Comparison of ENCODE assay signal across 12 mouse cellular contexts in genomic region chr16:89785795-89786194, GRCm38 (mm10).
"Had no signal": no experiment of that assay in that cellular context is flagged by ENCODE, and none has a peak within 500 bp of the region (broad histone marks: within the 10 kb centered on the region; RNA-seq: fewer than 3 reads in every experiment).

No protein-coding gene starts in this region.

- DNase-seq: kidney, adult 18-20 months; kidney, adult 9 months; kidney, postnatal 14 days; kidney, postnatal 4 days; lung, postnatal 4 days; thymus, adult 18-20 months had no signal

- H3K4me2 ChIP-seq: midbrain, embryonic 12.5 days; midbrain, embryonic 15.5 days had no signal

- ATAC-seq: inflammation-experienced regulatory T-cells, adult 6 months; intestine, embryonic 16.5 days; midbrain, embryonic 15.5 days had no signal

- H3K4me3 ChIP-seq: midbrain, embryonic 12.5 days; midbrain, embryonic 15.5 days; myocyte had no signal

- H3K9me3 ChIP-seq: midbrain, embryonic 15.5 days had no signal

- H3K9ac ChIP-seq: midbrain, embryonic 12.5 days; midbrain, embryonic 15.5 days had no signal

- H3K27ac ChIP-seq: hindbrain, postnatal 0 days; midbrain, embryonic 12.5 days; midbrain, embryonic 15.5 days had no signal

- H3K4me1 ChIP-seq: midbrain, embryonic 12.5 days; midbrain, embryonic 15.5 days had no signal

- H3K27me3 ChIP-seq: midbrain, embryonic 12.5 days; midbrain, embryonic 15.5 days had no signal
